Mouse (Mus musculus): ENCODE measurements around the gene Zfp444. TPM values are rescaled to one million over a fixed set of nuclear protein-coding genes. Genes with fewer than 3 reads are reported as not detected.
A peak's percentile ranks its signal among the peaks of the same experiment; 100 is the strongest.

Gene Zfp444
- polyA plus RNA-seq, 1 experiment from 2014 or later = 43.5 TPM

- ATAC-seq (ENCODE audit: insufficient number of reproducible peaks, insufficient read depth, low FRiP score, low read depth) = no peak
- Histone ChIP-seq H3K27ac (ENCODE audit: low read length) (no peak overlapping the region; the same call in 1 of the 2 replicates), H3K9ac (replicated peaks; ENCODE audit: low read depth, low read length) (no peak overlapping the region), H3K4me2 (replicated peaks; ENCODE audit: low read depth, low read length) (no peak overlapping the region), H3K27me3 (ENCODE audit: control insufficient read depth, insufficient read depth, low read length) (no peaks in the 10 kb centered on the region), H3K9me3 (ENCODE audit: control insufficient read depth, low read depth, low read length) (no peaks in the 10 kb centered on the region), H3K4me3 (ENCODE audit: low read depth, low read length) (no peak overlapping the region), H3K36me3 (ENCODE audit: control insufficient read depth, insufficient read depth, low read length) (peaks cover 3% of the 10 kb centered on the region; the same call in 1 of the 2 replicates), H3K4me1 (ENCODE audit: control insufficient read depth, insufficient read depth, low read length) (peaks cover 30% of the 10 kb centered on the region)
- 76% methylated on average over 7 of the region's 7 CpGs for WGBS
Measured at GRCm38 (mm10) chr7:6146194-6146981, 25.6 kb upstream of the Zfp444 start.

GRCm38 (mm10) chr7:6146982-6147325, 25.1 kb upstream of the Zfp444 start:
- Histone ChIP-seq H3K4me2 (replicated peaks; ENCODE audit: low read depth, low read length) (no peak overlapping the region), H3K9me3 (ENCODE audit: control insufficient read depth, low read depth, low read length) (no peaks in the 10 kb centered on the region), H3K9ac (replicated peaks; ENCODE audit: low read depth, low read length) (no peak overlapping the region), H3K27me3 (ENCODE audit: control insufficient read depth, insufficient read depth, low read length) (no peaks in the 10 kb centered on the region), H3K4me3 (ENCODE audit: low read depth, low read length) (no peak overlapping the region), H3K36me3 (ENCODE audit: control insufficient read depth, insufficient read depth, low read length) (peaks cover 2% of the 10 kb centered on the region; the same call in 1 of the 2 replicates), H3K27ac (ENCODE audit: low read length) (no peak overlapping the region; the same call in 1 of the 2 replicates), H3K4me1 (ENCODE audit: control insufficient read depth, insufficient read depth, low read length) (peaks cover 30% of the 10 kb centered on the region)
- WGBS = 60% methylated on average over 2 of the region's 2 CpGs
- ATAC-seq (ENCODE audit: insufficient number of reproducible peaks, insufficient read depth, low FRiP score, low read depth) = no peak

- ATAC-seq (ENCODE audit: insufficient number of reproducible peaks, insufficient read depth, low FRiP score, low read depth) = peak; percentile 51; the same call in 1 of the 2 replicates
- WGBS = 60% methylated on average over 5 of the region's 5 CpGs
- Histone ChIP-seq H3K4me3 (ENCODE audit: low read depth, low read length) (no peak overlapping the region), H3K4me2 (replicated peaks; ENCODE audit: low read depth, low read length) (no peak overlapping the region), H3K4me1 (ENCODE audit: control insufficient read depth, insufficient read depth, low read length) (peaks cover 30% of the 10 kb centered on the region), H3K9ac (replicated peaks; ENCODE audit: low read depth, low read length) (no peak overlapping the region), H3K36me3 (ENCODE audit: control insufficient read depth, insufficient read depth, low read length) (no peaks in the 10 kb centered on the region), H3K27me3 (ENCODE audit: control insufficient read depth, insufficient read depth, low read length) (no peaks in the 10 kb centered on the region), H3K9me3 (ENCODE audit: control insufficient read depth, low read depth, low read length) (no peaks in the 10 kb centered on the region), H3K27ac (ENCODE audit: low read length) (no peak overlapping the region; the same call in 1 of the 2 replicates)
Measured at GRCm38 (mm10) chr7:6147688-6148087, 24.3 kb upstream of the Zfp444 start.

- no peak overlapping the region for H3K27ac ChIP-seq (ENCODE audit: low read length)
- ATAC-seq (ENCODE audit: insufficient number of reproducible peaks, insufficient read depth, low FRiP score, low read depth) = no peak
- WGBS = 85% methylated on average over 1 of the region's 1 CpGs
- H3K4me1 ChIP-seq (ENCODE audit: control insufficient read depth, insufficient read depth, low read length) = peaks cover 36% of the 10 kb centered on the region
- no peaks in the 10 kb centered on the region for H3K9me3 ChIP-seq (ENCODE audit: control insufficient read depth, low read depth, low read length)
- no peaks in the 10 kb centered on the region for H3K27me3 ChIP-seq (ENCODE audit: control insufficient read depth, insufficient read depth, low read length)
- H3K9ac ChIP-seq (replicated peaks; ENCODE audit: low read depth, low read length) = no peak overlapping the region
- no peak overlapping the region for H3K4me3 ChIP-seq (ENCODE audit: low read depth, low read length)
- no peaks in the 10 kb centered on the region for H3K36me3 ChIP-seq (ENCODE audit: control insufficient read depth, insufficient read depth, low read length)
- no peak overlapping the region for H3K4me2 ChIP-seq (replicated peaks; ENCODE audit: low read depth, low read length)
Measured at GRCm38 (mm10) chr7:6151266-6151665, 20.8 kb upstream of the Zfp444 start.

- H3K4me1 ChIP-seq (ENCODE audit: control insufficient read depth, insufficient read depth, low read length) = peaks cover 34% of the 10 kb centered on the region
- no peaks in the 10 kb centered on the region for H3K9me3 ChIP-seq (ENCODE audit: control insufficient read depth, low read depth, low read length)
- no peak overlapping the region for H3K4me2 ChIP-seq (replicated peaks; ENCODE audit: low read depth, low read length)
- H3K27me3 ChIP-seq (ENCODE audit: control insufficient read depth, insufficient read depth, low read length) = no peaks in the 10 kb centered on the region
- no peaks in the 10 kb centered on the region for H3K36me3 ChIP-seq (ENCODE audit: control insufficient read depth, insufficient read depth, low read length)
- ATAC-seq (ENCODE audit: insufficient number of reproducible peaks, insufficient read depth, low FRiP score, low read depth) = no peak
- no peak overlapping the region for H3K27ac ChIP-seq (ENCODE audit: low read length)
- 77% methylated on average over 3 of the region's 3 CpGs for WGBS
- no peak overlapping the region for H3K9ac ChIP-seq (replicated peaks; ENCODE audit: low read depth, low read length)
- no peak overlapping the region for H3K4me3 ChIP-seq (ENCODE audit: low read depth, low read length)
Measured at GRCm38 (mm10) chr7:6152036-6152435, 20.0 kb upstream of the Zfp444 start.

GRCm38 (mm10) chr7:6153131-6153530, 18.9 kb upstream of the Zfp444 start:
- Histone ChIP-seq H3K4me3 (ENCODE audit: low read depth, low read length) (no peak overlapping the region), H3K36me3 (ENCODE audit: control insufficient read depth, insufficient read depth, low read length) (no peaks in the 10 kb centered on the region), H3K9ac (replicated peaks; ENCODE audit: low read depth, low read length) (no peak overlapping the region), H3K4me1 (ENCODE audit: control insufficient read depth, insufficient read depth, low read length) (peaks cover 27% of the 10 kb centered on the region), H3K27ac (ENCODE audit: low read length) (no peak overlapping the region), H3K9me3 (ENCODE audit: control insufficient read depth, low read depth, low read length) (no peaks in the 10 kb centered on the region), H3K4me2 (replicated peaks; ENCODE audit: low read depth, low read length) (no peak overlapping the region), H3K27me3 (ENCODE audit: control insufficient read depth, insufficient read depth, low read length) (no peaks in the 10 kb centered on the region)
- ATAC-seq (ENCODE audit: insufficient number of reproducible peaks, insufficient read depth, low FRiP score, low read depth) = no peak
- WGBS = 94% methylated on average over 3 of the region's 3 CpGs

- H3K4me3 ChIP-seq (ENCODE audit: low read depth, low read length) = peak overlapping the region; percentile 80; the same call in 1 of the 2 replicates
- no peaks in the 10 kb centered on the region for H3K9me3 ChIP-seq (ENCODE audit: control insufficient read depth, low read depth, low read length)
- 68% methylated on average over 5 of the region's 5 CpGs for WGBS
- H3K27me3 ChIP-seq (ENCODE audit: control insufficient read depth, insufficient read depth, low read length) = no peaks in the 10 kb centered on the region
- peaks cover 19% of the 10 kb centered on the region for H3K4me1 ChIP-seq (ENCODE audit: control insufficient read depth, insufficient read depth, low read length)
- peak overlapping the region; percentile 76 for H3K4me2 ChIP-seq (replicated peaks; ENCODE audit: low read depth, low read length)
- H3K27ac ChIP-seq (ENCODE audit: low read length) = no peak overlapping the region
- no peaks in the 10 kb centered on the region for H3K36me3 ChIP-seq (ENCODE audit: control insufficient read depth, insufficient read depth, low read length)
- ATAC-seq (ENCODE audit: insufficient number of reproducible peaks, insufficient read depth, low FRiP score, low read depth) = no peak
- no peak overlapping the region for H3K9ac ChIP-seq (replicated peaks; ENCODE audit: low read depth, low read length)
Measured at GRCm38 (mm10) chr7:6154164-6154563, 17.9 kb upstream of the Zfp444 start.

GRCm38 (mm10) chr7:6155031-6155872, 16.8 kb upstream of the Zfp444 start:
- ATAC-seq (ENCODE audit: insufficient number of reproducible peaks, insufficient read depth, low FRiP score, low read depth) = peak; percentile 63
- Histone ChIP-seq H3K36me3 (ENCODE audit: control insufficient read depth, insufficient read depth, low read length) (no peaks in the 10 kb centered on the region), H3K9me3 (ENCODE audit: control insufficient read depth, low read depth, low read length) (no peaks in the 10 kb centered on the region), H3K27me3 (ENCODE audit: control insufficient read depth, insufficient read depth, low read length) (no peaks in the 10 kb centered on the region), H3K4me1 (ENCODE audit: control insufficient read depth, insufficient read depth, low read length) (peaks cover 17% of the 10 kb centered on the region), H3K4me2 (replicated peaks; ENCODE audit: low read depth, low read length) (peak overlapping the region; percentile 76), H3K9ac (replicated peaks; ENCODE audit: low read depth, low read length) (peak overlapping the region; percentile 84), H3K4me3 (ENCODE audit: low read depth, low read length) (peak overlapping the region; percentile 80), H3K27ac (ENCODE audit: low read length) (peak overlapping the region; percentile 89)
- WGBS = under 1% methylated on average over 73 of the region's 85 CpGs

Data from stomach, embryonic 14.5 days (tissue).